Mouse (Mus musculus): ENCODE results near the gene Zfp568. TPM values are rescaled to one million over a fixed set of nuclear protein-coding genes. Genes with fewer than 3 reads are reported as not detected.
A peak's percentile ranks its signal among the peaks of the same experiment; 100 is the strongest.

Gene Zfp568
- polyA plus RNA-seq, 1 experiment from 2014 or later, result 2.9 TPM

DNA sequence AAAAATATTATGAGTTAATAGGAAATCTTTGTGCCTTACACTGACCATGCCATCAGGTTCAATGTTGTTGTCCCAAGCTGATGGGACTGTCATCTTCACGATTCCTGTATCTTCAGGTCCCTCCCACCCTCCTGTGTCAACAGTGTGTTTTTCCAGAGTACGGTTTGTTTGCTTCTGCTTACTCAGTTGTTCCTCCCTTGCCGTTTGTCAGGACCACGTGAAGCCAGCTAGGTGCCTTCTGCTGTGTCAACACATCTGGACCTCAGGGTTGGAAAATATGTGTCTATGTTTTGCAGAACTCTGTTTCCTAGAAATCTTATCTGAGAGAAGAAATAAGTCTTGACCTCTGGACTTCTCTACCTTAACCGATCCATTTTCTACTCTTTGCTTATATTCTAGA lies 16.8 kb downstream of the Zfp568 start:
- no peak for DNase-seq (ENCODE audit: low spot score)
- H3K36me3 ChIP-seq (ENCODE audit: control insufficient read depth, insufficient read depth, low read length), result peaks cover 57% of the 10 kb centered on the region
- no peak overlapping the region for H3K4me3 ChIP-seq (ENCODE audit: low read depth, low read length)
- no peak overlapping the region for H3K9ac ChIP-seq (ENCODE audit: low read length)
- H3K27me3 ChIP-seq (replicated peaks; ENCODE audit: control insufficient read depth, insufficient read depth, low read length), result no peaks in the 10 kb centered on the region
- H3K4me2 ChIP-seq (ENCODE audit: low read length), result no peak overlapping the region
- H3K4me1 ChIP-seq (ENCODE audit: control insufficient read depth, insufficient read depth, low read length), result no peaks in the 10 kb centered on the region
- no peaks in the 10 kb centered on the region for H3K9me3 ChIP-seq (replicated peaks; ENCODE audit: control insufficient read depth, low read length)
- H3K27ac ChIP-seq (ENCODE audit: low read depth, low read length), result no peak overlapping the region
- WGBS, result 91% methylated on average over 5 of the region's 5 CpGs
- no peak for ATAC-seq

GRCm38 (mm10) chr7:30007601-30008000 lies 23.8 kb downstream of the Zfp568 start:
- H3K9ac ChIP-seq (ENCODE audit: low read length), result no peak overlapping the region
- no peaks in the 10 kb centered on the region for H3K9me3 ChIP-seq (replicated peaks; ENCODE audit: control insufficient read depth, low read length)
- no peak for ATAC-seq
- H3K27me3 ChIP-seq (replicated peaks; ENCODE audit: control insufficient read depth, insufficient read depth, low read length), result no peaks in the 10 kb centered on the region
- H3K4me3 ChIP-seq (ENCODE audit: low read depth, low read length), result no peak overlapping the region
- DNase-seq (ENCODE audit: low spot score), result no peak
- 89% methylated on average over 1 of the region's 1 CpGs for WGBS
- H3K4me2 ChIP-seq (ENCODE audit: low read length), result no peak overlapping the region
- H3K27ac ChIP-seq (ENCODE audit: low read depth, low read length), result no peak overlapping the region
- H3K4me1 ChIP-seq (ENCODE audit: control insufficient read depth, insufficient read depth, low read length), result 0 out of 2 replicates have a peak, but pooled peaks cover 3% of the 10 kb centered on the region
- peaks cover 36% of the 10 kb centered on the region for H3K36me3 ChIP-seq (ENCODE audit: control insufficient read depth, insufficient read depth, low read length)

DNA sequence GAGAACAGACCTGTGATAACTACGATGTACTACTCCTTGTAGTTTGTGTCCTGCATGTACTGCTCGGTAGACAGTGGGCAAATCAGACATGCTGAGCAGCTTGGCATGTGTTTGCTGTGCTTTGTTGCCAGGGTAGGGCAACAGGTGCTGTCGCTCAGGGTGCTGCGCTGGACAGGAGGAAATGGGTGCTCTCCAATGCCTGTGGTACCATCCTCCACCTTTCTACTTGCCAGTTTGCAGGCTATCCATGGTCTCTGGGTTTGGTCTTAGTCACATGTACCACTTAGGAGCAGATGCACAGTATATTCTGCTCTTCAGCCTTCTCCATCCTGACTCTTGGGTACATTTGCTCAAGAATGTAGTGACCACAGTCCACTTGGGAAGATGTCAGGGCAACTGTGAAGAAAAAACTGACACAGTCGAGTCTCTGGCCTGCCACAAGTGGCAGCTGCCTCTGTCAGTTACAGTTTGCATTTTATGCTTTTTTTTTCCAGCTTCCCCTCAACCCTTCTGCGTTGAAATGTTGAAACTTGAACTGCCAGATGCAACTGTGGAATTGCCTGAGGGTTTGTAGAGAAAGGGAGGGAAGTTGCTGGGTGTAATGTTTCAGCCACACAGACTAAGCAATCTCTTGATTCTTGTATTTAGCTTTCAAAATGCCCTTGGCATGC lies 24.4 kb downstream of the Zfp568 start:
- no peak overlapping the region for H3K4me3 ChIP-seq (ENCODE audit: low read depth, low read length)
- ATAC-seq, result no peak
- no peak overlapping the region for H3K9ac ChIP-seq (ENCODE audit: low read length)
- H3K4me2 ChIP-seq (ENCODE audit: low read length), result no peak overlapping the region
- no peak overlapping the region for H3K27ac ChIP-seq (ENCODE audit: low read depth, low read length)
- H3K4me1 ChIP-seq (ENCODE audit: control insufficient read depth, insufficient read depth, low read length), result 0 out of 2 replicates have a peak, but pooled peaks cover 3% of the 10 kb centered on the region
- no peaks in the 10 kb centered on the region for H3K9me3 ChIP-seq (replicated peaks; ENCODE audit: control insufficient read depth, low read length)
- H3K27me3 ChIP-seq (replicated peaks; ENCODE audit: control insufficient read depth, insufficient read depth, low read length), result no peaks in the 10 kb centered on the region
- peaks cover 33% of the 10 kb centered on the region for H3K36me3 ChIP-seq (ENCODE audit: control insufficient read depth, insufficient read depth, low read length)
- DNase-seq (ENCODE audit: low spot score), result no peak
- WGBS, result 91% methylated on average over 6 of the region's 6 CpGs

GRCm38 (mm10) chr7:30009321-30010085 lies 25.7 kb downstream of the Zfp568 start:
- DNase-seq (ENCODE audit: low spot score), result peak; percentile 72
- H3K27ac ChIP-seq (ENCODE audit: low read depth, low read length), result peak overlapping the region; percentile 49; the same call in 1 of the 2 replicates
- WGBS, result 56% methylated on average over 21 of the region's 21 CpGs
- no peak overlapping the region for H3K4me3 ChIP-seq (ENCODE audit: low read depth, low read length)
- no peaks in the 10 kb centered on the region for H3K27me3 ChIP-seq (replicated peaks; ENCODE audit: control insufficient read depth, insufficient read depth, low read length)
- peaks cover 36% of the 10 kb centered on the region for H3K36me3 ChIP-seq (ENCODE audit: control insufficient read depth, insufficient read depth, low read length)
- no peaks in the 10 kb centered on the region for H3K9me3 ChIP-seq (replicated peaks; ENCODE audit: control insufficient read depth, low read length)
- peak overlapping the region; percentile 24 for H3K4me2 ChIP-seq (ENCODE audit: low read length)
- no peak overlapping the region for H3K9ac ChIP-seq (ENCODE audit: low read length)
- 0 out of 2 replicates have a peak, but pooled peaks cover 3% of the 10 kb centered on the region for H3K4me1 ChIP-seq (ENCODE audit: control insufficient read depth, insufficient read depth, low read length)
- peak; percentile 67; the same call in 1 of the 2 replicates for ATAC-seq

DNA sequence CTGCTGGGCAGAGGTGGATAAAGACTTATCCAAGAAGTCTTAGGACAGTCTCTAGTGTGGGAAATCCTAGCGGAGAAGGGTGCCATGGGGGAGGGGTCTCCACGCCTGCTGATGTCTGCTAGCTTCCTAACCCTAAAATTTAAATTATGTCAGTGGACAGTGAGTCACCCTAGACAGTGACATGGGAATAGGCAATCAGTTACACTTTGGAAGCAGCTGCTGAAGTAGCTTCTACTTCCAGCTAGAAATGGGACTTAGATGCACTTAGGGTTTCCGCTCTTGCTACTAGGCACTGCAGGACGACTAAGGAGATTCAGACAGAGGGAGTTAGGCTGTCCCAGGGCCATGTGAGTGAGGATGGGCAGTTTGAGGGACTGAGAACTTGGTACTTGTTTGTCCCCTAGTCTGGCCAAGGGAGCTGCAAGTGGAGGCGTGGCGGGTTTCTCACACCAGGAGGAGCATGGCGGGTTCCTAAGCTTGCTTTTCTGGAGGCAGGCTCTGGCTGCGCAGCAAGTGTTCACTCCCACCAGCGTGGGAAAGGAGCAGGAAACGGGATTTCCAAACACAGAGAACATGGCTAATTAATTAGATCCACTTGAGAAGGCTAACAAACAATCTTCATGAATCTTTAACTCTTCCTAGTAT lies 26.9 kb downstream of the Zfp568 start:
- DNase-seq (ENCODE audit: low spot score) (no peak), ATAC-seq (no peak)
- Histone ChIP-seq H3K4me1 (ENCODE audit: control insufficient read depth, insufficient read depth, low read length) (0 out of 2 replicates have a peak, but pooled peaks cover 3% of the 10 kb centered on the region), H3K9me3 (replicated peaks; ENCODE audit: control insufficient read depth, low read length) (no peaks in the 10 kb centered on the region), H3K9ac (ENCODE audit: low read length) (no peak overlapping the region), H3K36me3 (ENCODE audit: control insufficient read depth, insufficient read depth, low read length) (peaks cover 40% of the 10 kb centered on the region), H3K27ac (ENCODE audit: low read depth, low read length) (no peak overlapping the region), H3K4me3 (ENCODE audit: low read depth, low read length) (no peak overlapping the region), H3K27me3 (replicated peaks; ENCODE audit: control insufficient read depth, insufficient read depth, low read length) (no peaks in the 10 kb centered on the region), H3K4me2 (ENCODE audit: low read length) (no peak overlapping the region)
- 78% methylated on average over 10 of the region's 10 CpGs for WGBS

GRCm38 (mm10) chr7:30012956-30013363 lies 29.2 kb downstream of the Zfp568 start:
- Histone ChIP-seq H3K4me3 (ENCODE audit: low read depth, low read length) (no peak overlapping the region), H3K9me3 (replicated peaks; ENCODE audit: control insufficient read depth, low read length) (no peaks in the 10 kb centered on the region), H3K36me3 (ENCODE audit: control insufficient read depth, insufficient read depth, low read length) (peaks cover 39% of the 10 kb centered on the region), H3K27ac (ENCODE audit: low read depth, low read length) (no peak overlapping the region), H3K4me1 (ENCODE audit: control insufficient read depth, insufficient read depth, low read length) (0 out of 2 replicates have a peak, but pooled peaks cover 3% of the 10 kb centered on the region), H3K4me2 (ENCODE audit: low read length) (no peak overlapping the region), H3K27me3 (replicated peaks; ENCODE audit: control insufficient read depth, insufficient read depth, low read length) (no peaks in the 10 kb centered on the region), H3K9ac (ENCODE audit: low read length) (no peak overlapping the region; the same call in 1 of the 2 replicates)
- peak; percentile 85 for DNase-seq (ENCODE audit: low spot score)
- ATAC-seq, result 0 out of 2 replicates have a peak, but pooled peaks have one; percentile 57
- 74% methylated on average over 4 of the region's 4 CpGs for WGBS

DNA sequence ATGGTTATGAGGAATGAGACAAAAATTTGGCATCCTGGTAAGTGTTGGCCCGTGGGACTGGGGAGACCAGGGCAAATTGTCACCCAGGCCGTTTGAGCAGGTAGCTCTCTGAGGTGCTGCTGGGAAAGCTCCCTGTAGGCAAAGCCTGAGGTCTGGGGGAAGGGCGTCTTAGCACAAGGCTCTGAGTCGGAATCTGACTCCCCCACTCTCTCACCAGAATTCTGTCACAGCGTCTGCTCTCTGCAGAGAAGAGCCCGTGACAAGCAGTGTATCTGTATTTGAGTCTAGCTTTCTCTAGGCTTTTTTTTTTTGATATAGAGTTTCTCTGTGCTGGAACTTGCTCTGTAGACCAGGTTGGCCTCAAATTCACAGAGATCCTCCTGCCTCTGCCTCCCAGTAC lies 33.5 kb downstream of the Zfp568 start:
- H3K9ac ChIP-seq (ENCODE audit: low read length), result no peak overlapping the region
- H3K9me3 ChIP-seq (replicated peaks; ENCODE audit: control insufficient read depth, low read length), result no peaks in the 10 kb centered on the region
- no peak overlapping the region for H3K4me3 ChIP-seq (ENCODE audit: low read depth, low read length)
- ATAC-seq (no peak), DNase-seq (ENCODE audit: low spot score) (no peak)
- 92% methylated on average over 6 of the region's 6 CpGs for WGBS
- H3K4me2 ChIP-seq (ENCODE audit: low read length), result no peak overlapping the region
- no peaks in the 10 kb centered on the region for H3K4me1 ChIP-seq (ENCODE audit: control insufficient read depth, insufficient read depth, low read length)
- H3K27me3 ChIP-seq (replicated peaks; ENCODE audit: control insufficient read depth, insufficient read depth, low read length), result no peaks in the 10 kb centered on the region
- H3K36me3 ChIP-seq (ENCODE audit: control insufficient read depth, insufficient read depth, low read length), result peaks cover 60% of the 10 kb centered on the region
- no peak overlapping the region for H3K27ac ChIP-seq (ENCODE audit: low read depth, low read length)

- no peak for DNase-seq (ENCODE audit: low spot score)
- H3K4me2 ChIP-seq (ENCODE audit: low read length), result no peak overlapping the region
- WGBS, result 85% methylated on average over 2 of the region's 2 CpGs
- H3K27ac ChIP-seq (ENCODE audit: low read depth, low read length), result no peak overlapping the region
- no peak for ATAC-seq
- no peak overlapping the region for H3K4me3 ChIP-seq (ENCODE audit: low read depth, low read length)
- no peak overlapping the region for H3K9ac ChIP-seq (ENCODE audit: low read length)
- no peaks in the 10 kb centered on the region for H3K9me3 ChIP-seq (replicated peaks; ENCODE audit: control insufficient read depth, low read length)
- no peaks in the 10 kb centered on the region for H3K27me3 ChIP-seq (replicated peaks; ENCODE audit: control insufficient read depth, insufficient read depth, low read length)
- H3K36me3 ChIP-seq (ENCODE audit: control insufficient read depth, insufficient read depth, low read length), result peaks cover 73% of the 10 kb centered on the region
- no peaks in the 10 kb centered on the region for H3K4me1 ChIP-seq (ENCODE audit: control insufficient read depth, insufficient read depth, low read length)
Measured at GRCm38 (mm10) chr7:30019543-30019942, 35.8 kb downstream of the Zfp568 start.

Measured in forebrain, embryonic 14.5 days (tissue).